Mouse (Mus musculus) Muller cell, postnatal 12 days (primary cell): Measurements from ENCODE around the gene Ccdc126.

Source experiments
- DNase-seq: peaks from one replicate; pipeline ENCODE4 v3.0.0-alpha.2; 2015; ENCODE audit errors: inconsistent ontology term

Ccdc126 gene

GRCm38 (mm10) chr6:49343737-49344469, 24.8 kb downstream of the Ccdc126 start:
- DNase-seq: peak; percentile 37

- DNase-seq: no peak
Observed at GRCm38 (mm10) chr6:49349826-49350225, 30.8 kb downstream of the Ccdc126 start.

GRCm38 (mm10) chr6:49354613-49355012, 35.5 kb downstream of the Ccdc126 start:
- no peak for DNase-seq

GRCm38 (mm10) chr6:49355171-49355570, 36.1 kb downstream of the Ccdc126 start:
- DNase-seq: no peak

- DNase-seq: no peak
Observed at GRCm38 (mm10) chr6:49360420-49360819, 41.3 kb downstream of the Ccdc126 start.

- DNase-seq: peak; percentile 96
Observed at GRCm38 (mm10) chr6:49367159-49368054, 48.3 kb downstream of the Ccdc126 start, which contains the start of gene Fam221a. Gene Fam221a (plus strand): TSS chr6:49367739.

- DNase-seq: no peak
Observed at GRCm38 (mm10) chr6:49368212-49368611, 49.1 kb downstream of the Ccdc126 start.

- no peak for DNase-seq
Observed at GRCm38 (mm10) chr6:49372705-49373104, 53.6 kb downstream of the Ccdc126 start.

- no peak for DNase-seq
Observed at GRCm38 (mm10) chr6:49373943-49374342, 54.9 kb downstream of the Ccdc126 start.

GRCm38 (mm10) chr6:49378328-49378727, 59.3 kb downstream of the Ccdc126 start:
- no peak for DNase-seq
